Mouse (Mus musculus): ENCODE data around the gene Wipf1.

Gene Wipf1

GRCm38 (mm10) chr2:73540450-73541162 lies 11.1 kb upstream of the Wipf1 start:
- no peak for DNase-seq

- no peak for DNase-seq
These were observed 10.2 kb upstream of the Wipf1 start for GRCm38 (mm10) chr2:73539697-73540096.

GRCm38 (mm10) chr2:73539141-73539540 lies 9.6 kb upstream of the Wipf1 start:
- no peak for DNase-seq

- no peak for DNase-seq
These were observed 9.1 kb upstream of the Wipf1 start for GRCm38 (mm10) chr2:73538590-73538989.

- no peak for DNase-seq
These were observed 6.7 kb upstream of the Wipf1 start for GRCm38 (mm10) chr2:73536091-73536783.

- DNase-seq: no peak
These were observed 5.2 kb upstream of the Wipf1 start for GRCm38 (mm10) chr2:73534720-73535119.

GRCm38 (mm10) chr2:73530487-73530886 lies 953 bp upstream of the Wipf1 start:
- no peak for DNase-seq

GRCm38 (mm10) chr2:73528516-73529355 lies 798 bp downstream of the Wipf1 start:
- no peak for DNase-seq

GRCm38 (mm10) chr2:73527956-73528355 lies 1.6 kb downstream of the Wipf1 start:
- DNase-seq: no peak

- DNase-seq: no peak
These were observed 2.8 kb downstream of the Wipf1 start for GRCm38 (mm10) chr2:73526691-73527090.

- DNase-seq: peak; percentile 46
These were observed 6.6 kb downstream of the Wipf1 start for GRCm38 (mm10) chr2:73522891-73523290.

GRCm38 (mm10) chr2:73522336-73522735 lies 7.2 kb downstream of the Wipf1 start:
- DNase-seq: no peak

- DNase-seq: no peak
These were observed 7.8 kb downstream of the Wipf1 start for GRCm38 (mm10) chr2:73521737-73522136.

- DNase-seq: no peak
These were observed 10.6 kb downstream of the Wipf1 start for GRCm38 (mm10) chr2:73518966-73519365.

- no peak for DNase-seq
These were observed 11.2 kb downstream of the Wipf1 start for GRCm38 (mm10) chr2:73518311-73518710.

GRCm38 (mm10) chr2:73514178-73514577 lies 15.4 kb downstream of the Wipf1 start:
- DNase-seq: no peak

GRCm38 (mm10) chr2:73513204-73513749 lies 16.3 kb downstream of the Wipf1 start:
- no peak for DNase-seq

GRCm38 (mm10) chr2:73512044-73512443 lies 17.5 kb downstream of the Wipf1 start:
- no peak for DNase-seq

GRCm38 (mm10) chr2:73510731-73511360 lies 18.7 kb downstream of the Wipf1 start:
- no peak for DNase-seq

GRCm38 (mm10) chr2:73510025-73510288 lies 19.6 kb downstream of the Wipf1 start:
- no peak for DNase-seq

GRCm38 (mm10) chr2:73509248-73510024 lies 20.1 kb downstream of the Wipf1 start:
- peak; percentile 54 for DNase-seq

GRCm38 (mm10) chr2:73507886-73508285 lies 21.6 kb downstream of the Wipf1 start:
- DNase-seq: no peak
